Mouse (Mus musculus) subcutaneous adipose tissue, adult 2 months (tissue): ENCODE data around the gene Cxcl9. TPM values are rescaled to one million over a fixed set of nuclear protein-coding genes. Genes with fewer than 3 reads are reported as not detected.

Source experiments
- polyA plus RNA-seq: library from polyadenylated mRNA; depleted of rRNA; stranded (reverse); fragments of >200 nt; gene quantifications from 2 replicates; pipeline ENCODE4 v1.2.3, GENCODE M21; 2012; ENCODE audit warnings: low replicate concordance; rRNA removed

The Cxcl9 gene
- 53.5 and 114 TPM in 2 replicates for polyA plus RNA-seq

DNA sequence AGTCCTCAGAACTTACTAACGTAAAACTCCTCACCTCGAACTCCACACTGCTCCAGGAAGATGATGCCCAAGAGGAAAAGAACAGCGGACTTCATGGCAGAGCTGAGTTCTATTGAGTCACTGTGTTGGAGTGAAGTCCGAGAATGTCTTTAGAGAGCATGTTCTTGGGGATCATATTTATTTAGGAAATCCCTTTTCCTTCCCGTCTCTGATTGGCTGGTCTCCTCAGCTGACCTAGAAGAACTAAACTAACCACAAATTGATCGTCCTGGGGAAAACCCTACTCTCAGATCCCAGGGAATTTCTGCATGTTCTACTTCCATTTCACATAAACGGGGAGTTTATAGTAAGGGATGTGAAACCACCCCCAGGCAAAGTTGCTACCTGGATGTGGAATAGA is at the start of gene Cxcl9:
Gene Cxcl9 (minus strand): TSS at position 151 of the 400 bp plus-strand sequence.

GRCm38 (mm10) chr5:92348794-92349413 is 21.0 kb upstream of the Cxcl9 start, which contains the start of gene Cxcl10:
Cxcl10 (minus strand) TSS chr5:92348889.

DNA sequence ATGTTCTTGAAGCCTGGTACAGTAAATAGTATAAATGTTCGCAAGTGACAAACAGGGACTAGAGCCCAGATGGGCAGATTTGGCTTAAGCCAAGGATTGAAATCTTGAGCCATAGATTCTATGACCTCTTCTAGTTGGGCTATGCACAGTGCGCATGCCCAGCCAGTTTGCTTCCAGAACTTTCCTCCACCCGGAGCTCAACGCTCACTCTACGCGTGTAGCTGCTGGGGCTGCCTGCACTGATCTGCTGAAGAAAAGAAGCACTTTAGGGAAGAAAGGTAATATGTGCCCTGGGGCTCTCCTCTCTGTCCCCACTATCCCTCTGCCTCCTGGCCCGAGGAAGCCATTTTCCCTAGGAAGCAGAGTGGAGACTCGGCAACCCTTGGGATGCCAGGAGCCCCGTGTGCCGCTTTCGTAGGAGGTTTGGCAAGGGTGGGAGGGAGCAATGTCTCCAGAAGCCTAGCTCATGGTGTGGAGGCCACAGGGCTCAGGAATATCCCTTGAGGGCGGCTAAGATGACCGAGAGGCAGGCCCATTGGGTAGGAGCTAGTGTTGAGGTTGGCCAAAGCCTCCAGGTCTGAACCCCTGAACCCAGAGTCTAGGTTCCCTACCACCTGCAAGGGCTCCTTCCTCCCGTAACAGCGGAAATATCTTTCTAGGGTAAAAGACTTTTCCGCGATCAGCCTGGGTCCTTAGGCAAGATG is 3.9 kb upstream of the Cxcl9 start, which contains the start of gene Art3:
Gene Art3 (plus strand): TSS at position 193 of the 704 bp plus-strand sequence.

DNA sequence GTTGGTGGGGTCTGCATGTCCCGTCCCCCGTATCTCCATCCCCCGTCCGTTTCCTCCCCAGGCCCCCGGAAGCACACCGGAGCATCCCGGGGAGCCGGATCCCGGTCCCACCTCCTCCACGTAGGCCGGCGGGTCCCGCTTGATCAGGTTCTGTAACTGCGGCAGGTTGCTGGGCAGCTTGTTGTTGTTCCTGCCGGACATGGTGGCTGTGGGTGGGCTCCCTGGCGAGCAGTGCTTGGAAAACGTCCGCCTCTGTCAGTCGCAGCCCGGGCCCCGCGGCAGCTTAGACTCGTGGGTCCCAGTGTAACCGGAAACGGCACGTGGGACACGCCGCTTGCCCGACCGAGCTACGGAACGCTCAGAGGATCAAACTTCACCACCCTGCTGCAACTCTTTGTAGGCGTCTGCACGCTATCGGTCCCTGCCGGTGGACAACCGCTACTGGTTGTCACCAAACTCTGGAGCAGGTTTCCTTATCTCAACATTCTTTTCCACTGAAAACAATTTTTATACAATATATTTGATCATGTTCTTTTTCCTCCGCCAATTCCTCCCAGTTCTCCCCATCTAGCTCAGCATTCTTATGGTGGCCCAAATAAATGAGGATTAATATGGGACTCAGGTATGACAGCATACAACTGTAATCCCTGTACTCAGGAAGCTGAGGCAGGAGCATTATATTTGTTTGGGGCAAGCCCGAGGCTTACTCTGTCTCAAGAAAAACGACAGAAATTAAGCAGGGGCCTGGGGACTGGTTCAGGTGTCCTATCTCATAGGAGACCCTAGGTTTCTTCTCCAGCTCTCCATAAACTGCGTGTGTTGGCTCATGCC is 18.0 kb downstream of the Cxcl9 start, which contains the start of gene Sdad1:
Gene Sdad1 (minus strand): TSS at position 799 of the 831 bp plus-strand sequence.

GRCm38 (mm10) chr5:92277437-92278394 is 50.2 kb downstream of the Cxcl9 start, which contains the start of gene Naaa:
Naaa (minus strand) TSS chr5:92278170.

Other genes starting within 250 kb of the Cxcl9 start
- gene G3bp2, start 244.4 kb downstream of the Cxcl9 start, polyA plus RNA-seq: 29.8 and 37.2 TPM in 2 replicates
- gene Uso1, start 190.1 kb downstream of the Cxcl9 start, polyA plus RNA-seq: 37.3 and 39.9 TPM in 2 replicates
- gene U90926, start 112.7 kb downstream of the Cxcl9 start, polyA plus RNA-seq: not detected in 2 replicates
- gene Ppef2, start 71.8 kb downstream of the Cxcl9 start, polyA plus RNA-seq: 1.3 TPM in 2 replicates
- gene Naaa, start 49.9 kb downstream of the Cxcl9 start, polyA plus RNA-seq: 83.2 and 135 TPM in 2 replicates
- 6.8 and 20.1 TPM in 2 replicates for gene Sdad1, start 17.6 kb downstream of the Cxcl9 start, polyA plus RNA-seq
- gene Art3, start 3.7 kb upstream of the Cxcl9 start, polyA plus RNA-seq: 70.1 and 260 TPM in 2 replicates
- 7.9 and 14.3 TPM in 2 replicates for gene Cxcl10, start 20.8 kb upstream of the Cxcl9 start, polyA plus RNA-seq
- gene Nup54, start 107.1 kb upstream of the Cxcl9 start, polyA plus RNA-seq: 21.8 and 36.5 TPM in 2 replicates
- 32.0 and 36.5 TPM in 2 replicates for gene Scarb2, start 178.8 kb upstream of the Cxcl9 start, polyA plus RNA-seq
- not detected in 2 replicates for gene Fam47e, start 227.0 kb upstream of the Cxcl9 start, polyA plus RNA-seq